Mouse (Mus musculus): ENCODE results near the gene Hmgb1.
A peak's percentile ranks its signal among the peaks of the same experiment; 100 is the strongest.

Hmgb1 gene

DNA sequence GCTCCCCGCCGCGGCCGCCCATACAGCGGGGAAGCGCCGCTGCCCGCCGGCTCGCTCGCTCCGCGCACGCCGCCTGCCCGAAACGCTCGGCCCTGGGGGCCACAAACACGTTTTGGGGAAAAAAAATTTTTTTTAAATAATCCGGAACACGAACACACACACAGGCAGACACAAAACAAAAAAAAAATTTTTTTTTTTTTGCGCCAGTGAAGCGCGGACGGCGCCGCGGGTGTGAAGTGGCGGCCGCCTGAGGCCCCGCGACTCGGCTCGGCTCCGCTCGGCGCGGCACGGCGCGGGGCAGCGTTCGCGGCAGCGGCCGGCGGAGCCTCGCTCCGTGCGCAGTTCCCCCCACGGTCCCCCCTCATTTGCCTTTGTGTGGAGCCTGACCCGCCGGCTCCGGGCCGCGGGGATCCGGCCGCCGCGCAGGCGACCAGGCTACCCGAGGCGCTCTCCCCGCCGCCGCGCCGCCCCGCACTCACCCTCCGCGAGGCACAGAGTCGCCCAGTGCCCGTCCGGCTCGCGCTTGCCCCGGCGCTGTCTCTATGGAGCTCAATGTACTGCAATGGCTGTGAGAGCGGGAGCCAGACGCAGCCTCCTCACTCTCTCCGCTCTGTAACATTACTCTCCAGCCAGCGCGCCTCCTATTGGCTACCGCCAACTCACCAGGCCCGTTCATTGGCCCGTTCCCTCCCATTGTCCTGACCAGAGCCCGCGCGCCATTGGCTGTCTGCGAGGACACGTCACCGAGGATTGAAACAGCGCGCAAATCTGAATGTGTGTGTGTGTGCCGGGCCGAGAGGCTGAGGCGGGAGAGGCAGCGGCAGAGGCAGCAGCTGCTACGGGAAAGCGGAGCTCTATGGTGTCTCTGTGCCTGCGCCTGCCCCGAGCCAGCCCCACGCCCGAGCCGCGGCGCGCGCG is 131.6 kb downstream of the Hmgb1 start:
- DNase-seq (ENCODE audit: low spot score): peak; percentile 100

GRCm38 (mm10) chr5:149051571-149052420 is 132.5 kb downstream of the Hmgb1 start:
- DNase-seq (ENCODE audit: low spot score): peak; percentile 88

- DNase-seq (ENCODE audit: low spot score): no peak
Observed at GRCm38 (mm10) chr5:149051194-149051570, 133.1 kb downstream of the Hmgb1 start.

DNA sequence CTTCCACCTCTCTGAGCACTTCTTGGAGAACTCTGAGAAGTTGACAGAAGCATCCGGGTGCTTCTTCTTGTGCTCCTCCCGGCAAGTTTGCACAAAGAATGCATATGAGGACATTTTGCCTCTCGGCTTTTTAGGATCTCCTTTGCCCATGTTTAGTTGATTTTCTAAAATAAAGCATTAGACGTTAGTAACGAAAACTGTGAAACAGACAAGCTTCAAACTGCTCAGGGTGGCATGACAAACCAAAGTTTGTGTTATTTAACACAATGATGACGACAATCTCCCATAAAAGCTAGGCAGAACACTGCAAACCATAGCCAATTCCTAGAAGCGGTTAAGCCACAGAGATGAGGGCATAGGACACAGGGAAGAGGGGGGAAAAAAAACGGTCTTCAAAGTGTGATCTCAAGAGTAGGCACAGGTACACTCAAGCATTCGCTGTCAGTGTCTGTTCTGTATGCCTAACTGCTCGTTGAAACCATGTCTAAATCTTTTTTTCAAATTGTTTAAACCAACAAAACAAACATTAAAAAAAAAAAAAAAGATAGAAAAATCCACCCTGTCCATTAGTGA is 133.6 kb downstream of the Hmgb1 start:
- no peak for DNase-seq (ENCODE audit: low spot score)

GRCm38 (mm10) chr5:149049435-149049834 is 134.9 kb downstream of the Hmgb1 start:
- no peak for DNase-seq (ENCODE audit: low spot score)

GRCm38 (mm10) chr5:149048961-149049360 is 135.3 kb downstream of the Hmgb1 start:
- no peak for DNase-seq (ENCODE audit: low spot score)

DNA sequence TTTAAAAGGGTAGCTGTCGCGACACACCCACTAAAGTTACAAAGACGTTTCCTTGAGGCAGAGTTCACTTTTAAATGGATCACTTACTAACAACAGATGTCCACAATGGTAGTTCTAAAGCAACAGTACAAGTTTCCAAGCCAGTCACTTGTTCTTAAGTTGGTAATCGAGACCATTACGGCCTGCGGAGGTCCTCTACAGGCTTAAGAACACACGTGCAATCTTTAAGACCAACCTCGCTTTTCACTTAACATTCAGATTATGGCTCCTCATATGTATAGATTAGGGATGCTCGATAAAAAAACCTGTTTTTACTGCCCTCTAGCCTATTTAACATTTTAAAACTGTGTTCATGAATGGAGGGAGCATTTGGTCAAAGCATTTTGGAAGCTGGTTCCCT is 137.6 kb downstream of the Hmgb1 start:
- no peak for DNase-seq (ENCODE audit: low spot score)

DNA sequence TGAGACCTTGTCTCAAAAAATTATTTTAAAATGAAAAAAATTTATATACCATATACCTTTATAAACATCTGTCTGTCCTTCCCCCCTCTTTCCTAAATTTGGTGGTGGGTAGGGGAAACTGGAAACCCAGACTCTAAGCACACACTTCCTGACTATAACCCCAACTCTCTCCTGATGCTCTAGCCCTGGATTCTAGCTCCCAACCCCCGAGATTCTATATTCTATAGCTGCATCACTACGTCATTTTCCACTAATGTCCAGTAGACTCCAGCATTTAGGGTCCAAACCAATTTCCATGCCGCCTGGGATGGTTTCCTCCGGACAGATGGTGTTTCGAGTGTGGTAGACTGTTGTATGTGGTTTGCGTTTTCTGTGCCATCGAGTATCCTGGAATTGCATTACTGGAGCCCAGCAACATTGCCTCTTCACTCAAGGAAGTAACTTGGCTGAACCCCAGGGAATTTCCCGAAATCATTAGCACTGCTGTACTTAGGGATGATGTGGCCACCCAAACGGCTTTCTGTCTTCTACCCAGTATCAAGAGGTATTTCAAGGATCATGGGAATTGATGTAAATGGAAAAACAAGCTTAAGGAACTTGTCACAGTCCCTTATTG is 138.7 kb downstream of the Hmgb1 start:
- DNase-seq (ENCODE audit: low spot score): no peak

- DNase-seq (ENCODE audit: low spot score): no peak
Observed at GRCm38 (mm10) chr5:149045054-149045453, 139.2 kb downstream of the Hmgb1 start.

DNA sequence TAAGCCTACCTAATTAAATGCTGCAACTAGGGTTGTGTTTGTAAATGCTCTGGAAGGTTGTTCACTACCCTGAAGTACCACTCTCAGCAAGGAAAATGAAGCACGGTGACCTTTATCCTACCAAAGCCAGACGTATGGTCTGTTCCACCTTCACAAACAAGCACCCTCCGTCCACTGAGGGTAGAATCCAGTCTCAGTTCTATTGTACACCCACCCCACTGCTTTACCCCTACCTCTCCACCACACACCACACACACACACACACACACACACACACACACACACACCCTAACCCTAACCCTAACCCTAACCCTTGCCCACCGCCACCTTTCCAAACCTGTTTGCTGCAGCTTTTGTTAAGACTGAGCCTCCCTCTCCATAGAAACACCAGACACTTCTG is 140.2 kb downstream of the Hmgb1 start:
- DNase-seq (ENCODE audit: low spot score): no peak

DNA sequence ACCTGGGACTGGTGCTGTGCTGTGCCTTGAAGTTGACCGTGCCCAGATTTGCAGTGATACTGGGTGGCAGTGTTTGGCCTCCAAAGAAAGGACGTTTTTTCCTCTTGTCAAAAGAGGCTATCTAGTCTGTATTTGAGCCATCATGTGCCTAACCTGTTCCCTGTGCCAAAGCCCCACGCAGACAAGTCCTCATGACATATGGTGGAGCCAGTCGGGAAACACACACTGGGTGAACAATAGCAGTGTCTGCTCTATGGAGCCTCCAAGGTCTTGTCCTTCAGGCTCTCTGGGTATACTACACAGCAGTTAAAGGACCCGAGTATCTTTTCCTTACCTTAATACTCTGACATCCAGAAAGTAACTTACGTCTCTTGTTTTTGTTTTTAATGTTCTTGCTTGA is 141.0 kb downstream of the Hmgb1 start:
- no peak for DNase-seq (ENCODE audit: low spot score)

GRCm38 (mm10) chr5:149039825-149040224 is 144.5 kb downstream of the Hmgb1 start:
- no peak for DNase-seq (ENCODE audit: low spot score)

DNA sequence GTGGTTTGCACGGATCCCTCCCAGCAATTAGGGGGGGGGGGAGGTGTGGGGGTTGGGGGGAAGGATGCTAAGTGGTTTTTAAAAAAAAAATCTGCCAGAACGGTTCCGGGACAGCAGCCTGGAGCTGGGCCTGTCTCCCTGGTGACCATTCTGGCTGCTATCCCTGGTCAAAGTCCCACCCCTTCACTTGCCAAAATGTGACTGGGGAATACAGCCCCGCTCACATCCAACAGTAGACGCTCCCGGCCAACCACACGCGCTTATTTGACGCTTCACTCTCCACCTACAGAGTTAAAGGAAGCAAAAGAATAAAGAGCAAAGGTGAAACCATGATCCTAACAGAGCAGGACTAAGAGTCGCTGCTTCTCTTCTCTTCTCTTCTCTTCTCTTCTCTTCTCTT is 146.6 kb downstream of the Hmgb1 start:
- DNase-seq (ENCODE audit: low spot score): peak; percentile 47

DNA sequence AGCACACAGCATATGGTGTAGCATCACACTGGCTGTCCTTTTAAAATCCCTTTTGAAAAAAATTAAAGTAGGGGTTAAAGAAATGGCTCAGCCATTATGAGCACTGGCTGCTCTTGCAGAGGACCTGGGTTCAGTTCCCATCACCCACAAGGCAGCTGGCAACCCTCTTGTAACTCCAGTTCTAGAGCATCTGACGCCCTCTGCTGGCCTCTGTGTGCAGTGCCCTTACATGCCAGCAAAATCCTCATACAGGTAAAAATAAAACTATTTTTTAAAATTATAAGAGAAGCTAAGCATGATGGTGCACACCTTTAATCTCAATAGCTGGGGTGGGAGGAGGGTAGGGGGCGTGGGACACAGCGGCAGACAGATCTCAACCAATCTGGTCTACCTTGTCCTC is 147.4 kb downstream of the Hmgb1 start:
- DNase-seq (ENCODE audit: low spot score): no peak

GRCm38 (mm10) chr5:149032438-149032837 is 151.9 kb downstream of the Hmgb1 start:
- no peak for DNase-seq (ENCODE audit: low spot score)

- DNase-seq (ENCODE audit: low spot score): peak; percentile 51
Observed at GRCm38 (mm10) chr5:149031199-149031750, 153.0 kb downstream of the Hmgb1 start.

GRCm38 (mm10) chr5:149030103-149030502 is 154.2 kb downstream of the Hmgb1 start:
- no peak for DNase-seq (ENCODE audit: low spot score)

- no peak for DNase-seq (ENCODE audit: low spot score)
Observed at GRCm38 (mm10) chr5:149028394-149028793, 155.9 kb downstream of the Hmgb1 start.

DNA sequence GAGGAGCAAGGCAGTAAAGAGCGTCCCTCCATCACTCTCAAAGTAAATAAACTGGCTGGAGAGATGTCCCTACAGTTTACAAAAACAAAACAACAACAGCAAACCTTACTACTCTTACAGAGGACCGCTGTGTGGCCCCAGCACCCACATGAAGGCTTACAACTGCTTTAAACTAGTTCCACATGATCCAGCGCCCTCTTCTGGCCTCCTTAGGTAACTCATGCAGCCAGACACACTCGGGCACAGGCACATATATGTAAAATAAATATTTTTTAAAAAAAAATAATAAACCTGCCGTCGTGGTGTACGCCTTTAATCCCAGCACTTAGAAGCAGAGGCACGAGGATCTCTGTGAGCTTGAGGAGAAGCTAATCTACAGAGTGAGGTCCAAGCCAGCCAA is 156.9 kb downstream of the Hmgb1 start:
- DNase-seq (ENCODE audit: low spot score): no peak

DNA sequence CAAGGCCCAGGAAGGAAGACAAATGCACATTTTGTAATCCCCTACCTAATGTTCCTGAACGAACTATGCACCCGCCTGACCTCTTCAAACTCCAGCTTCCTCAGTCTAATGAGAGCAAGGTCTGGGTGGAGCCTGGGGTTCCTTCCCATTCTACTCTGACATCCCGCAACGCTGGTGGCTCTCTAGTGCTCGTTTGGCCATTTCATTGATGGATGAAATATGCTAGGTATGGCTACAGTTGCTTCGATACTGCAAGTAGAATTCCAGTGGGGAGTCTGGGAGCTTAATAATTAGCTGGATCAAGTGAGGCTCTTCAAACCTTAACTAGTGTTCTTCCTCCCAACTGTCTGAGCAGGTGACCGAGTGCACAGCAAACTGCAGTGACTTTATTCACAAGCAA is 163.2 kb downstream of the Hmgb1 start:
- no peak for DNase-seq (ENCODE audit: low spot score)

GRCm38 (mm10) chr5:149020681-149021062 is 163.6 kb downstream of the Hmgb1 start:
- no peak for DNase-seq (ENCODE audit: low spot score)
